Mouse (Mus musculus) kidney, embryonic 15.5 days (tissue): ENCODE results near the gene Lrmda. TPM values are rescaled to one million over a fixed set of nuclear protein-coding genes. Genes with fewer than 3 reads are reported as not detected.

ENCODE experiments used
- ATAC-seq: fragments of 200-750 bp; cut with Nextera tagmentation; replicated peaks from 2 replicates; pipeline ENCODE4 v1.8.0; 2017; ENCODE audit warnings: moderate TSS enrichment; ENCODE audit not compliant: low FRiP score
- H3K27ac ChIP-seq: fragments of 300-500 bp; sonication (generic); 2 replicates; pipeline ENCODE4 v1.5.1; 2015; ENCODE audit warnings: mild to moderate bottlenecking, inconsistent platforms
- H3K27me3 ChIP-seq: fragments of 300-500 bp; sonication (generic); 2 replicates; pipeline ENCODE4 v1.6.1; 2015; ENCODE audit warnings: inconsistent platforms
- H3K36me3 ChIP-seq: fragments of 300-500 bp; sonication (generic); 2 replicates; pipeline ENCODE4 v1.6.1; 2015; ENCODE audit warnings: inconsistent platforms
- H3K4me1 ChIP-seq: fragments of 300-500 bp; sonication (generic); 2 replicates; pipeline ENCODE4 v1.6.1; 2015; ENCODE audit warnings: inconsistent platforms
- H3K4me2 ChIP-seq: fragments of 300-500 bp; sonication (generic); 2 replicates; pipeline ENCODE4 v1.6.1; 2015; ENCODE audit warnings: moderate library complexity, mild to moderate bottlenecking, inconsistent platforms
- H3K4me3 ChIP-seq: fragments of 300-500 bp; sonication (generic); replicated peaks from 2 replicates; pipeline ENCODE4 v1.5.1; 2015; ENCODE audit warnings: mild to moderate bottlenecking, inconsistent platforms
- H3K9ac ChIP-seq: fragments of 300-500 bp; sonication (generic); 2 replicates; pipeline ENCODE4 v1.6.1; 2015; ENCODE audit warnings: mild to moderate bottlenecking, inconsistent platforms
- H3K9me3 ChIP-seq: fragments of 300-500 bp; sonication (generic); replicated peaks from 2 replicates; pipeline ENCODE4 v1.6.1; 2016; ENCODE audit warnings: inconsistent platforms
- WGBS: fragments of 180-500 bp; shearing (Covaris S2); methylation state at CpG from one replicate; pipeline ENCODE4 v1.1.7; 2015; ENCODE audit warnings: mixed read lengths; 5-methylcytosine and 5-hydroxymethylcytosine counted together
- polyA plus RNA-seq: library from polyadenylated mRNA; unstranded; fragments of >200 nt; fragmentation: Nextera tagmentation; extraction: Ambion mirVana; gene quantifications from 2 replicates; pipeline ENCODE4 v1.2.1, GENCODE M21; 2015

The Lrmda gene
- polyA plus RNA-seq, 1 experiment from 2014 or later: 1.1 TPM

- H3K27me3 ChIP-seq: peaks cover 7% of the 10 kb centered on the region; the same call in 1 of the 2 replicates
- peaks cover 8% of the 10 kb centered on the region; the same call in 1 of the 2 replicates for H3K4me1 ChIP-seq
- H3K9ac ChIP-seq: no peak overlapping the region
- H3K27ac ChIP-seq: no peak overlapping the region
- H3K4me2 ChIP-seq: no peak overlapping the region
- H3K4me3 ChIP-seq: no peak overlapping the region
- H3K9me3 ChIP-seq: no peaks in the 10 kb centered on the region
- H3K36me3 ChIP-seq: no peaks in the 10 kb centered on the region
- 89% methylated on average over 5 of the region's 5 CpGs for WGBS
- ATAC-seq: no peak
These were observed 579.1 kb downstream of the Lrmda start for GRCm38 (mm10) chr14:22598638-22599037.

- Histone ChIP-seq H3K27ac (no peak overlapping the region), H3K4me2 (no peak overlapping the region), H3K27me3 (no peaks in the 10 kb centered on the region; the same call in 1 of the 2 replicates), H3K36me3 (no peaks in the 10 kb centered on the region), H3K9me3 (no peaks in the 10 kb centered on the region), H3K9ac (no peak overlapping the region), H3K4me3 (no peak overlapping the region), H3K4me1 (peaks cover 8% of the 10 kb centered on the region; the same call in 1 of the 2 replicates)
- no peak for ATAC-seq
- 57% methylated on average over 3 of the region's 3 CpGs for WGBS
These were observed 580.7 kb downstream of the Lrmda start for GRCm38 (mm10) chr14:22600166-22600565.

DNA sequence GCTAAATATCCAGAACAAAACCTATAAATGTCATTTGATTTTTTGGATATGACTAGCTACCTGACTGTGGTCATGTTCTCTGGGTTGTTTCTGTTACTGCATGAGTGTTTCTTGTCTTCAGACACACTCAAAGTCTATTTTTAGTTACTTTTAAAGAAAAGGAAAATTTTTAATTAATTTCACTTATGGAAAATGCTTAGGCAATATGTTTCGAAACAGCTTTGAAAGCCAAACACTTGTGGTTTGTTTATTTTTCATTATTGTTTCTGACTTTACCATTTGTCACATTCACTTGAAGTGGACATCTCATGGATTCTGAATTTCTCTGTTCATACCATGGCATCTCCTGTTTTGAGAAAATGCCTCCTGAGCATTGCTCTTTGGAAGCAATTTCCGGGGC, 582.8 kb downstream of the Lrmda start:
- WGBS: 97% methylated on average over 2 of the region's 2 CpGs
- Histone ChIP-seq H3K4me1 (peaks cover 6% of the 10 kb centered on the region; the same call in 1 of the 2 replicates), H3K27ac (no peak overlapping the region), H3K36me3 (no peaks in the 10 kb centered on the region), H3K9ac (no peak overlapping the region), H3K9me3 (no peaks in the 10 kb centered on the region), H3K4me2 (no peak overlapping the region), H3K4me3 (no peak overlapping the region), H3K27me3 (no peaks in the 10 kb centered on the region; the same call in 1 of the 2 replicates)
- ATAC-seq: no peak

- H3K9me3 ChIP-seq: no peaks in the 10 kb centered on the region
- H3K36me3 ChIP-seq: no peaks in the 10 kb centered on the region
- peaks cover 8% of the 10 kb centered on the region; the same call in 1 of the 2 replicates for H3K4me1 ChIP-seq
- H3K4me3 ChIP-seq: no peak overlapping the region
- ATAC-seq: no peak
- H3K27me3 ChIP-seq: no peaks in the 10 kb centered on the region
- no peak overlapping the region for H3K9ac ChIP-seq
- WGBS: 65% methylated on average over 5 of the region's 5 CpGs
- no peak overlapping the region for H3K4me2 ChIP-seq
- H3K27ac ChIP-seq: peak overlapping the region; percentile 79
These were observed 589.1 kb downstream of the Lrmda start for GRCm38 (mm10) chr14:22608599-22608998.

DNA sequence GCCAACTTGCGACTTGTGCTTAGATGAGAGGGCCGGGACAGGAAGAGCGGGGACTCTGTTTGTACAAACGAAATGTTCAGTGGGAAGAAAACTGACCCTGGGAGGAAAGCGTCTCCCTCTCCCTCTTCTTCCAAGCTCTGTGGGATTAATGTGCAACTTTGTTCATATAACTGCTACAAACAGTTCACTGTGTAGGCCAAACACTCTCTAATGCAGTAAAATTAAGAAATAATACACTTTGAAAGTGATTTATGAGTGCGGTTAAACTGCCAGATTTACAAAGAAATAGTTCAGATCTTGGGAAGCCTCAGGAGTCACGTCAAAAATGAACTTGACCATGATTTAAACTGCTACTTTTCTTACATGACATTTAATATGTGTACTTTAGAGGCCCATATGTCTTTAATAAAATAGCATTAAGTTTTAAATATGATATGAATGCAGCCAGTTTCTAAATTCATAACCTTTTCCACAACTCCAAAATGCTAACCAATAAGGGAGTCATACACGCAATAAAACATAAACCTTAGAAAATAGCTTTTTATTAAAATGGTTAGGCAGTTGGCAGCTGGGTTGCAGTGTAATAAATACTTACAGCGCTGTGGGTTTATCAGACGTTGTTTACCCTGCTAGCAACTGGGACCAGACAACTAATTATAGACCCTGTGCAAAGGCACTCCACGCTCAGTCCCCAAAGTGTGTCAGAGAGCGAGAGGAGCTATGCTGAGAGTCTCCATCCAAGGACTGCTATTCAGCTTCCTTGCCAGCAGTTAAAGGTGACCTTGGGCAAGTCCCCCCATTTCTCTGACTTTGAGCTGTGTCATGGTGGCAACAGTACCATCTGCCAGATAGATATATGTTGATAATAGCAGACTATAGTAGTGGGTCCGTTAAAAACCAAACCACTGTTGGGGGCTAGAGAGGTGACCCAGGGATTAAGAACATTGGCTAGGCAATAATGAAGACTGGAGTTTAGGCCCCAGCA, 590.0 kb downstream of the Lrmda start:
- peak overlapping the region; percentile 78 for H3K27ac ChIP-seq
- H3K9me3 ChIP-seq: no peaks in the 10 kb centered on the region
- H3K36me3 ChIP-seq: no peaks in the 10 kb centered on the region
- no peak overlapping the region for H3K9ac ChIP-seq
- peak; percentile 66 for ATAC-seq
- H3K4me3 ChIP-seq: no peak overlapping the region
- no peak overlapping the region for H3K4me2 ChIP-seq
- WGBS: 39% methylated on average over 13 of the region's 13 CpGs
- H3K4me1 ChIP-seq: peaks cover 8% of the 10 kb centered on the region; the same call in 1 of the 2 replicates
- no peaks in the 10 kb centered on the region for H3K27me3 ChIP-seq

GRCm38 (mm10) chr14:22611011-22611410, 591.5 kb downstream of the Lrmda start:
- H3K9me3 ChIP-seq: no peaks in the 10 kb centered on the region
- H3K4me3 ChIP-seq: no peak overlapping the region
- no peak for ATAC-seq
- H3K36me3 ChIP-seq: no peaks in the 10 kb centered on the region
- H3K4me1 ChIP-seq: peaks cover 8% of the 10 kb centered on the region; the same call in 1 of the 2 replicates
- WGBS: 80% methylated on average over 3 of the region's 3 CpGs
- no peak overlapping the region for H3K9ac ChIP-seq
- no peak overlapping the region for H3K27ac ChIP-seq
- H3K27me3 ChIP-seq: no peaks in the 10 kb centered on the region
- H3K4me2 ChIP-seq: no peak overlapping the region

DNA sequence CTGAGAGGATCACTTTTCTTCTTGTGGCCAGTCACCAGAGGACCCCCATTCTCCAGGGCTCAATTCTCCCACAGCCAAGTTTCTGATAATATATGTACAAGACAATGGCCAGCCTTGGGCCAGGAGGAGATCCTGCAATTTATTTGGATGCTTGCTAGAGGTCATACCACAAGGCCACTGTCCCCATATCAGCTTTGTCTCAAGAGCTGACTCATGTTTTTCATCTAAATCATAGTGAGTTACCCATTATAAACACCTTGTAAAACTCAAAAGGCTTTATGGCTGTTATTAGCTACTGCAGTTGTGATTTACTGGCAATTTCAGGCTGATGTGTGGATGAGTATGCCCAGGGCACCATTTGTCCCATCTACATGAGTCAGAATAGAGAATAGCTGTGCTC, 600.7 kb downstream of the Lrmda start:
- Histone ChIP-seq H3K27ac (no peak overlapping the region), H3K4me3 (no peak overlapping the region), H3K27me3 (no peaks in the 10 kb centered on the region), H3K9ac (no peak overlapping the region), H3K4me1 (no peaks in the 10 kb centered on the region), H3K9me3 (no peaks in the 10 kb centered on the region), H3K36me3 (no peaks in the 10 kb centered on the region), H3K4me2 (no peak overlapping the region)
- no peak for ATAC-seq

GRCm38 (mm10) chr14:22621941-22622340, 602.4 kb downstream of the Lrmda start:
- 89% methylated on average over 3 of the region's 3 CpGs for WGBS
- H3K9ac ChIP-seq: no peak overlapping the region
- H3K36me3 ChIP-seq: no peaks in the 10 kb centered on the region
- no peaks in the 10 kb centered on the region for H3K4me1 ChIP-seq
- no peaks in the 10 kb centered on the region for H3K27me3 ChIP-seq
- ATAC-seq: no peak
- H3K4me2 ChIP-seq: no peak overlapping the region
- no peak overlapping the region for H3K27ac ChIP-seq
- H3K4me3 ChIP-seq: no peak overlapping the region
- H3K9me3 ChIP-seq: no peaks in the 10 kb centered on the region

DNA sequence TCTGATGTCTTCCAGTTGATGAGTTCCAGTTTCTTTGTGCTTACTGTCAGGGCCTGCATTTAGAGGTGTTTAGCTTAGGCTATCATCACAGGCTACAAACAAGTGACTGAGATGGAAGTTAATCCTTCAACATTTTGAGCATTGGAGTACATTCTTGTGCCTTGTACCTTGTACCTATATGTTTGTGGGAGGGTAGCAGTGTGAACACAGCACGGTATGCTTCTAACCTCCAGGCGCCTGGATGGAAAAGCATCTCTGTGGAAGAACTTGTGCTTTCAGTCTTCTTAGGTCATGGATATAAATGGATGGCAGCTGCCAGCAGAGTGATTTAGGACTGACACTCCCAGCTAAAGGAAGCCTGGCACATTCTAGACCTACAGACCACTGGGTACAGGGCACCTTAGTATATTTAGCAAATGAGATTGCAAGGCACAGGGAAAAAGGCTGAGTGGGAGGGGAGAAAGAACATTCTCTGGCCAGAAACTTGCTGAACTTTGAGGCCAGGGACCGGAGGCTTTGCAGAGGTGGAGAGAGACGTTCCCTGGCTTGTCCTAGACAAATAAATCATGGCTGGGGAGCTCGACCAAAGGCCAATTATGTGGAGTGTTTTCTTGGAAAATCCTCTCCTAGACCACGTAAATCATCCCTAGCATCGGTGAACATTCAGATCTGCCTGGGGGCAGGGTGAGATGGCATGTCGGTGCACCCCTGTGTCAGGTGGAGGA, 607.8 kb downstream of the Lrmda start:
- Histone ChIP-seq H3K4me2 (no peak overlapping the region), H3K36me3 (no peaks in the 10 kb centered on the region), H3K27me3 (no peaks in the 10 kb centered on the region), H3K9me3 (no peaks in the 10 kb centered on the region), H3K4me3 (no peak overlapping the region), H3K27ac (peak overlapping the region; percentile 68), H3K4me1 (peaks cover 10% of the 10 kb centered on the region), H3K9ac (no peak overlapping the region)
- WGBS: 26% methylated on average over 8 of the region's 8 CpGs
- ATAC-seq: peak; percentile 78

DNA sequence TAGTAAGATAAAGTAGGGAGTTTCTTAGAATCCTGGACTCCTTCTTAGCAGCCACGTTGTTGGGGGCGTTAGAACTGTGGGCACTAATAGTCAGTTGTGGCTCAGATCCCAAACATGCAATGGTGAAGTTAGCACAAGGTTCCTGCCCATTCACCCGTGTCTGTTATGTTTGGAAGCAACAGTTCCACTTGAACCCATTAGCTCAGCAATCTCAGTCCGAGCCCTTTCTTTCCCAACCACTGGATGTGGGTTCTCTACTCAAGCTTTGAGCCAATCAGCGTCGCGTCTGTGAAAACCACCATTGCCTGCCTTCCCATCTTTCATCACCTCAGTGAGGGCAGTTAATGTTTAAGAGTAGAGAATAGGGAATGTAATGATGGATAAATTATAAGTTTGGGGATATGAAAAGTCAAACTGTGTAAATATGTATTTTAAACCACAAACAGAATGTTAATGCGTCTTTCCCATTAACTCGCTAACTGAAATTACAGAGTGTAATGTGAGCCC, 610.9 kb downstream of the Lrmda start:
- no peak overlapping the region for H3K9ac ChIP-seq
- H3K27me3 ChIP-seq: no peaks in the 10 kb centered on the region
- 78% methylated on average over 9 of the region's 9 CpGs for whole genome bisulfite sequencing
- peaks cover 10% of the 10 kb centered on the region for H3K4me1 ChIP-seq
- H3K4me2 ChIP-seq: no peak overlapping the region
- H3K4me3 ChIP-seq: no peak overlapping the region
- no peak overlapping the region for H3K27ac ChIP-seq
- no peaks in the 10 kb centered on the region for H3K9me3 ChIP-seq
- no peak for ATAC-seq
- H3K36me3 ChIP-seq: no peaks in the 10 kb centered on the region

- WGBS: 53% methylated on average over 1 of the region's 1 CpGs
- H3K27ac ChIP-seq: peak overlapping the region; percentile 51; the same call in 1 of the 2 replicates
- no peaks in the 10 kb centered on the region for H3K4me1 ChIP-seq
- H3K4me2 ChIP-seq: no peak overlapping the region
- no peak overlapping the region for H3K4me3 ChIP-seq
- H3K36me3 ChIP-seq: no peaks in the 10 kb centered on the region
- H3K9me3 ChIP-seq: no peaks in the 10 kb centered on the region
- H3K9ac ChIP-seq: no peak overlapping the region
- no peak; the same call in 1 of the 2 replicates for ATAC-seq
- no peaks in the 10 kb centered on the region for H3K27me3 ChIP-seq
These were observed 614.1 kb downstream of the Lrmda start for GRCm38 (mm10) chr14:22633612-22634011.

- WGBS: 64% methylated on average over 4 of the region's 4 CpGs
- ATAC-seq: no peak
- Histone ChIP-seq H3K9me3 (no peaks in the 10 kb centered on the region), H3K9ac (no peak overlapping the region), H3K27ac (no peak overlapping the region), H3K4me1 (peaks cover 9% of the 10 kb centered on the region), H3K27me3 (0 out of 2 replicates have a peak, but pooled peaks cover 3% of the 10 kb centered on the region), H3K4me2 (no peak overlapping the region), H3K36me3 (no peaks in the 10 kb centered on the region), H3K4me3 (no peak overlapping the region)
These were observed 624.0 kb downstream of the Lrmda start for GRCm38 (mm10) chr14:22643494-22643893.
